Mouse (Mus musculus) C2C12 (cell line): ENCODE measurements around the gene Dab2ip.

ENCODE experiments used
- CEBPB ChIP-seq: IDR thresholded peaks from one replicate; pipeline ENCODE4 v1.6.1; 2011; ENCODE audit warnings: low read depth, mild to moderate bottlenecking, control low read depth, moderate library complexity
- CTCF ChIP-seq: IDR thresholded peaks from one replicate; pipeline ENCODE4 v1.5.1; 2011; ENCODE audit not compliant: control insufficient read depth, insufficient read depth, insufficient read length
- FOSL1 ChIP-seq: IDR thresholded peaks from one replicate; pipeline ENCODE4 v1.8.0; 2011; ENCODE audit warnings: mild to moderate bottlenecking, low read length; ENCODE audit not compliant: poor library complexity, insufficient read depth, severe bottlenecking
- MAX ChIP-seq: IDR thresholded peaks from one replicate; pipeline ENCODE4 v1.6.1; 2011; ENCODE audit warnings: mild to moderate bottlenecking, control low read depth
- MYOD1 ChIP-seq: IDR thresholded peaks from one replicate; pipeline ENCODE4 v1.6.1; 2011; ENCODE audit warnings: low read depth; ENCODE audit not compliant: control insufficient read depth, insufficient read length
- MYOG ChIP-seq: IDR thresholded peaks from one replicate; pipeline ENCODE4 v1.6.1; 2011; ENCODE audit not compliant: control insufficient read depth, insufficient read length; ENCODE audit errors: extremely low read depth
- USF1 ChIP-seq: IDR thresholded peaks from one replicate; pipeline ENCODE4 v1.6.1; 2011; ENCODE audit warnings: low read depth, mild to moderate bottlenecking, control low read depth, moderate library complexity

- TF ChIP-seq CTCF (no peak), MAX (no peak), USF1 (no peak), CEBPB (no peak), MYOD1 (no peak), MYOG (no peak), FOSL1 (no peak)
Observed at GRCm38 (mm10) chr2:35615366-35615765, 57.3 kb downstream of the Dab2ip start.
